Mouse (Mus musculus): Measurements from ENCODE around the gene Mmel1. TPM values are rescaled to one million over a fixed set of nuclear protein-coding genes. Genes with fewer than 3 reads are reported as not detected.
A peak's percentile ranks its signal among the peaks of the same experiment; 100 is the strongest.

The Mmel1 gene
- polyA plus RNA-seq, 1 experiment = not detected

- Histone ChIP-seq H3K4me3 (ENCODE audit: insufficient read depth, low read length) (no peak overlapping the region), H3K27ac (ENCODE audit: insufficient read depth, low read length) (no peak overlapping the region), H3K4me1 (ENCODE audit: control insufficient read depth, insufficient read depth, low read length) (no peaks in the 10 kb centered on the region)
- TF ChIP-seq CTCF (IDR thresholded peaks at IDR 0.05; ENCODE audit: borderline replicate concordance, insufficient read depth, low read length) = no peak
- no peak for TF ChIP-seq POLR2A (IDR thresholded peaks at IDR 0.05; ENCODE audit: low read depth, low read length)
Observed at GRCm38 (mm10) chr4:154914707-154915106, 45.3 kb downstream of the Mmel1 start.

GRCm38 (mm10) chr4:154915286-154915685 lies 45.9 kb downstream of the Mmel1 start:
- no peak for TF ChIP-seq CTCF (IDR thresholded peaks at IDR 0.05; ENCODE audit: borderline replicate concordance, insufficient read depth, low read length)
- TF ChIP-seq POLR2A (IDR thresholded peaks at IDR 0.05; ENCODE audit: low read depth, low read length) = no peak
- H3K27ac ChIP-seq (ENCODE audit: insufficient read depth, low read length) = no peak overlapping the region
- no peaks in the 10 kb centered on the region for H3K4me1 ChIP-seq (ENCODE audit: control insufficient read depth, insufficient read depth, low read length)
- H3K4me3 ChIP-seq (ENCODE audit: insufficient read depth, low read length) = no peak overlapping the region

GRCm38 (mm10) chr4:154916662-154917061 lies 47.3 kb downstream of the Mmel1 start:
- TF ChIP-seq POLR2A (IDR thresholded peaks at IDR 0.05; ENCODE audit: low read depth, low read length) (no peak), CTCF (IDR thresholded peaks at IDR 0.05; ENCODE audit: borderline replicate concordance, insufficient read depth, low read length) (no peak)
- Histone ChIP-seq H3K4me3 (ENCODE audit: insufficient read depth, low read length) (no peak overlapping the region), H3K27ac (ENCODE audit: insufficient read depth, low read length) (no peak overlapping the region), H3K4me1 (ENCODE audit: control insufficient read depth, insufficient read depth, low read length) (no peaks in the 10 kb centered on the region)

- no peak overlapping the region for H3K4me3 ChIP-seq (ENCODE audit: insufficient read depth, low read length)
- TF ChIP-seq CTCF (IDR thresholded peaks at IDR 0.05; ENCODE audit: borderline replicate concordance, insufficient read depth, low read length) (no peak), POLR2A (IDR thresholded peaks at IDR 0.05; ENCODE audit: low read depth, low read length) (no peak)
Observed at GRCm38 (mm10) chr4:154922291-154922690, 52.9 kb downstream of the Mmel1 start.

GRCm38 (mm10) chr4:154922931-154923330 lies 53.5 kb downstream of the Mmel1 start:
- H3K4me1 ChIP-seq (ENCODE audit: control insufficient read depth, insufficient read depth, low read length) = no peaks in the 10 kb centered on the region
- H3K27ac ChIP-seq (ENCODE audit: insufficient read depth, low read length) = no peak overlapping the region
- H3K4me3 ChIP-seq (ENCODE audit: insufficient read depth, low read length) = no peak overlapping the region
- TF ChIP-seq POLR2A (IDR thresholded peaks at IDR 0.05; ENCODE audit: low read depth, low read length) (no peak), CTCF (IDR thresholded peaks at IDR 0.05; ENCODE audit: borderline replicate concordance, insufficient read depth, low read length) (no peak)

More at GRCm38 (mm10) chr4:154922291-154922690, 52.9 kb downstream of the Mmel1 start:
- Histone ChIP-seq H3K4me1 (ENCODE audit: control insufficient read depth, insufficient read depth, low read length) (no peaks in the 10 kb centered on the region), H3K27ac (ENCODE audit: insufficient read depth, low read length) (no peak overlapping the region)

- no peak for TF ChIP-seq CTCF (IDR thresholded peaks at IDR 0.05; ENCODE audit: borderline replicate concordance, insufficient read depth, low read length)
- H3K4me1 ChIP-seq (ENCODE audit: control insufficient read depth, insufficient read depth, low read length) = no peaks in the 10 kb centered on the region
- no peak overlapping the region for H3K4me3 ChIP-seq (ENCODE audit: insufficient read depth, low read length)
- H3K27ac ChIP-seq (ENCODE audit: insufficient read depth, low read length) = no peak overlapping the region
Observed at GRCm38 (mm10) chr4:154925413-154925812, 56.0 kb downstream of the Mmel1 start.

- H3K4me3 ChIP-seq (ENCODE audit: insufficient read depth, low read length) = peak overlapping the region; percentile 15; the same call in 1 of the 2 replicates
Observed at GRCm38 (mm10) chr4:154926969-154927898, 57.8 kb downstream of the Mmel1 start.

GRCm38 (mm10) chr4:154927899-154928337 lies 58.5 kb downstream of the Mmel1 start:
- Histone ChIP-seq H3K4me3 (ENCODE audit: insufficient read depth, low read length) (peak overlapping the region; percentile 15; the same call in 1 of the 2 replicates), H3K4me1 (ENCODE audit: control insufficient read depth, insufficient read depth, low read length) (no peaks in the 10 kb centered on the region), H3K27ac (ENCODE audit: insufficient read depth, low read length) (0 out of 2 replicates have a peak overlapping the region, but pooled peaks have one; percentile 12)
- TF ChIP-seq CTCF (IDR thresholded peaks at IDR 0.05; ENCODE audit: borderline replicate concordance, insufficient read depth, low read length) = no peak
- TF ChIP-seq POLR2A (IDR thresholded peaks at IDR 0.05; ENCODE audit: low read depth, low read length) = no peak

More at GRCm38 (mm10) chr4:154926969-154927898, 57.8 kb downstream of the Mmel1 start:
- TF ChIP-seq CTCF (IDR thresholded peaks at IDR 0.05; ENCODE audit: borderline replicate concordance, insufficient read depth, low read length) (no peak), POLR2A (IDR thresholded peaks at IDR 0.05; ENCODE audit: low read depth, low read length) (no peak)
- Histone ChIP-seq H3K4me1 (ENCODE audit: control insufficient read depth, insufficient read depth, low read length) (no peaks in the 10 kb centered on the region), H3K27ac (ENCODE audit: insufficient read depth, low read length) (0 out of 2 replicates have a peak overlapping the region, but pooled peaks have one; percentile 8)

- Histone ChIP-seq H3K4me3 (ENCODE audit: insufficient read depth, low read length) (peak within 1 kb of the TSS; percentile 15; the same call in 1 of the 2 replicates), H3K4me1 (ENCODE audit: control insufficient read depth, insufficient read depth, low read length) (no peaks in the 10 kb centered on the region), H3K27ac (ENCODE audit: insufficient read depth, low read length) (0 out of 2 replicates have a peak within 1 kb of the TSS, but pooled peaks have one; percentile 12)
- TF ChIP-seq CTCF (IDR thresholded peaks at IDR 0.05; ENCODE audit: borderline replicate concordance, insufficient read depth, low read length) = no peak
Observed at GRCm38 (mm10) chr4:154928395-154929087, 59.2 kb downstream of the Mmel1 start, which contains the start of gene Tnfrsf14. TSS of gene Tnfrsf14 (minus strand) at chr4:154928563.

Data from embryonic fibroblast, embryonic 13.5 days (primary cell).